Mouse (Mus musculus) adrenal gland, postnatal 0 days (tissue): Measurements from ENCODE around the gene Ina. TPM values are rescaled to one million over a fixed set of nuclear protein-coding genes. Genes with fewer than 3 reads are reported as not detected.

ENCODE experiments used
- polyA plus RNA-seq: library from polyadenylated mRNA; unstranded; fragments of >200 nt; fragmentation: Nextera tagmentation; extraction: Ambion mirVana; gene quantifications from 2 replicates; pipeline ENCODE4 v1.2.1, GENCODE M21; 2015

Gene Ina
- polyA plus RNA-seq: 24.2 and 77.6 TPM in 2 replicates

DNA sequence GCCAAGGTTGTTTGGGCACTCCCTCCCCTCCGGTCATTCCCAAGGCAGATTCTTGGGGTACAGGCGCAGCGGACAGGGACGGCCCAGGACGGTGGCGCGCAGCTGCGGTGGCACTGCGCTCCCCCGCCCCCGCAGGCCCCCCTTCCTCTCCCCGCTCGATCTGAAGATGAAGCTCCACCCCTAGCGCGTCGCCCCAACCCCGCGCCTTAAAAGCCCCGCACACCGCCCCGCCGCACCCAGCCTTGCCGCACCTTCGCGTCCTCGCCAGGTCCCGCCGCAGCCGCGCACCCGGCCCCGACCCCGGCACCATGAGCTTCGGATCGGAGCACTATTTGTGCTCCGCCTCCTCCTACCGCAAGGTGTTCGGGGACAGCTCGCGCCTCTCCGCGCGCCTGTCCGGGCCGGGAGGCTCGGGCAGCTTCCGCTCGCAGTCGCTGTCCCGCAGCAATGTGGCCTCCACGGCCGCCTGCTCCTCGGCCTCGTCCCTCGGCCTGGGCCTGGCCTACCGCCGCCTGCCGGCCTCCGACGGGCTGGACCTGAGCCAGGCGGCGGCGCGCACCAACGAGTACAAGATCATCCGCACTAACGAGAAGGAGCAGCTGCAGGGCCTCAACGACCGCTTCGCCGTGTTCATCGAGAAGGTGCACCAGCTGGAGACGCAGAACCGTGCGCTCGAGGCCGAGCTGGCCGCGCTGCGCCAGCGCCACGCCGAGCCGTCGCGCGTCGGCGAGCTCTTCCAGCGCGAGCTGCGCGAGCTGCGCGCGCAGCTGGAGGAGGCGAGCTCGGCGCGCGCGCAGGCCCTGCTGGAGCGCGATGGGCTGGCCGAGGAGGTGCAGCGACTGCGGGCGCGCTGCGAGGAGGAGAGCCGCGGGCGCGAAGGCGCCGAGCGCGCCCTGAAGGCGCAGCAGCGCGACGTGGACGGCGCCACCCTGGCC, at the start of gene Ina, which contains the start of gene Nt5c2:
Gene Ina (plus strand): TSS at position 252 of the 935 bp plus-strand sequence.
Gene Nt5c2 (minus strand): TSS at position 707 of the 935 bp plus-strand sequence.

GRCm38 (mm10) chr19:47050271-47051032, 36.0 kb downstream of the Ina start, which contains the start of gene Pcgf6:
Pcgf6 (minus strand) TSS chr19:47050906.

DNA sequence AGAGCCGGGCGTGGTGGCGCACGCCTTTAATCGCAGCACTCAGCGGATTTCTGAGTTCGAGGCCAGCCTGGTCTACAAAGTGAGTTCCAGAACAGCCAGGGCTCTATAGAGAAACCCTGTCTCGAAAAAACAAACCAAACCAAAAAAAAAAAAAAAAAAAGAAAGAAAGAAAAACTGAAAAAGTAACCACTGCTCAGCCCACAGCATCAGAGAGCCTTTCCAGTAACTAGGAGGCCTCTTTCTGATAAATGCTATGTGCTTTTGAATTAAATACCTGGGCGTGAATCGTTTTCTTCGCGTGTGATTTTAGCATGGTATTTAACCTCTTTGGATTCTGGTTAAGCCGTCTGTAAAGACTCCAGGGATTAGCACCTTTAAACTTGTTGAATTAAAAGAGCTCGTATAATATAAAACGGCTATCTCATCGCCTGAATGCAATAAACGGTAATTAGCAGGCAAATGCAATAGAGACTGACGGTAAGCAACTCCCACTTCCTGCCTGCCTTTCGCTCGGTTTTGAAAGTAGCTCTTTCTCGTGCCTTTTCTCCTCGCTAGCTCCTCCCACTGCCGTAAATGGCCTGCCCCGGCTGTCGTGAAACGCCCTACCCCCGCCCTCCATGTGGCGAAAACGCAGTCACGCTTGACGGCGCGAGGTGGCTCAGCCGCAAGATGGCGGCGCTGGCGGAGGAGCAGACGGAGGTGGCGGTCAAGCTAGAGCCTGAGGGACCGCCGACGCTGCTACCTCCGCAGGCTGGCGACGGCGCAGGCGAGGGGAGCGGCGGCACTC, 52.8 kb downstream of the Ina start, which contains the start of gene Taf5:
Gene Taf5 (plus strand): TSS at position 651 of the 787 bp plus-strand sequence.

Other genes starting within 250 kb of the Ina start
- gene Nt5c2, start 455 bp downstream of the Ina start, polyA plus RNA-seq: 34.8 and 61.8 TPM in 2 replicates
- 10.7 and 16.2 TPM in 2 replicates for gene Pcgf6, start 36.2 kb downstream of the Ina start, polyA plus RNA-seq
- 2.7 and 3.7 TPM in 2 replicates for gene Taf5, start 53.0 kb downstream of the Ina start, polyA plus RNA-seq
- gene Usmg5, start 75.9 kb downstream of the Ina start, polyA plus RNA-seq: 2,800 and 7,070 TPM in 2 replicates
- 3.9 and 4.7 TPM in 2 replicates for gene Pdcd11, start 76.1 kb downstream of the Ina start, polyA plus RNA-seq
- gene Calhm2, start 123.6 kb downstream of the Ina start, polyA plus RNA-seq: 5.4 and 5.5 TPM in 2 replicates
- not detected in 2 replicates for gene Calhm1, start 129.6 kb downstream of the Ina start, polyA plus RNA-seq
- 0.16 TPM in 1 of 2 replicates, not detected in the other for gene Calhm3, start 143.1 kb downstream of the Ina start, polyA plus RNA-seq
- gene Neurl1a, start 164.1 kb downstream of the Ina start, polyA plus RNA-seq: 8.7 and 10.7 TPM in 2 replicates